Mouse (Mus musculus): ENCODE data around the gene 2310050C09Rik.

2310050C09Rik gene

DNA sequence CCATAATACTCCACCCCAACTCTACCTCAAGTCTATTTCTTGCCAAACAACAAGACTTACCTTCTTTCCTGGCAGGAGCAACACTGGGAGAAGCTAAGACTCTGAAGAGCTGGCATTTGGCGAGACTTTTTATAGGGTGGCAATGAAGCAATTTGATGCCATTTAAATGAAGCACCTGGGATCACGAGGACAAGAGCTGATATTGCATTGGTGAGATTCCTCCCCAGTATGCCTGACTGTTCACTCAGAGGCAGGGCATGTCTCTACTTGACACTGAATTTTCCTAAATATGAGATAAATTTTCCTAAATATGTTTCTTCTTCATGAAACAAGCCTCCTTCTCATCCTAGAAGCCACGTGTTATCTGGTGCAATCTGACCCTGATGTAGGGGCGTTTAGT is at the start of gene 2310050C09Rik:
2310050C09Rik (minus strand) TSS at position 101 of the 400 bp plus-strand sequence.
- no peak for DNase-seq (ENCODE audit: low spot score)

DNA sequence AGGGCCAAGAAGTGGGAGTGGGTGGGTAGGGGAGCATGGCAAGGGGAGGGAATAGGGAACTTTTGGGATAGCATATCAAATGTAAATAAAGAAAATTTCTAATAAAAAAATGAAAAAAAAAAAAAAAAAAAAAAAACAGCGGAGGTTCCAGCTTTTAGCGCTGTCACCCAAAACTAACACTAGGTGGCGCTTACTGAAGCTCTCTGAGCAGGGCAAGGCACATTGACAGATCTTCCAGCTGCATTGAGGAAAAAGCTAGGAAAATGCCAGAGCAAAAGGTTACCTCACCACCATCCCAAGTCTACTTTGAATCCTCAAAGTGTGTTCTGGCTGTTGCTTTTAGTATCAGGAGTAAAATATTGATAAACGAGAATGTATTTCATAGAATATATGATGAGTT is 37.6 kb upstream of the 2310050C09Rik start:
- no peak for DNase-seq (ENCODE audit: low spot score)

DNA sequence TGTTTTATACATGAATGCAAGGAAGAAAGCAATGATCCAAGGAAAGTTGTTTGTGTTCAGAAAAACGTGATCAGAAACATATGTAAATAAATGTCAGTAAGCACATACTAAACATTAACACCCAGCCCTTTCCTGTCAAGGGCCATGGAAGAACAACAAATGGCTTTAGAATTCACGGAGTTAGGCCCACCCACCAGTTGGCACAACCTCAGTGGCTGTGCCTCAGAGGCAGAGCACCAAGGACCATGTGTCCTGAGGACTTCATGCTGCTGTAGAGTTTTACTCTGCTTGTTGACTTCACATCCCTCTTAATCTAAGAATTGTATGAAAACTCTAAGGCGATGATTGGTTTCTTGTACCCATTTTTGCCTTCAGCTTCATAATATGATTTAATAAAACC is 35.2 kb upstream of the 2310050C09Rik start:
- no peak for DNase-seq (ENCODE audit: low spot score)

DNA sequence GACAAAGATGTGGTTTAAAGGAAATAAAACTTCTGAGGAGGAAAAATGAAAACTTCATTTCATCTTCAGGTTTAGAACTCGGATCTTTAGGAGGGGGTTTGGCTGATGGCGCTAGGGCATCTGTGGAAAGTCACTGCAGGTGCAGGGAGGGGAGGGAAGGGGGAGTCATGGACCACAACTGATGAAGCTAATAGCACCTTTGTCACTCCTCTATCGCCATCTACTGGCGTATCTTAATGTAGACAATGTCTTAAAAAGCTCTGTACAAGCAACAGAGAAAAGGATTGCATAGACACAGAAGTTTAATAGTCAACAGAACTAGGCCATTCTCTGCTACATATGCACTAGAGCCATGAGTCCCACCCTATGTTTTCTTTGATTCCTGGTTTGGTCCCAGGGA is 33.6 kb upstream of the 2310050C09Rik start:
- DNase-seq (ENCODE audit: low spot score), result no peak

DNA sequence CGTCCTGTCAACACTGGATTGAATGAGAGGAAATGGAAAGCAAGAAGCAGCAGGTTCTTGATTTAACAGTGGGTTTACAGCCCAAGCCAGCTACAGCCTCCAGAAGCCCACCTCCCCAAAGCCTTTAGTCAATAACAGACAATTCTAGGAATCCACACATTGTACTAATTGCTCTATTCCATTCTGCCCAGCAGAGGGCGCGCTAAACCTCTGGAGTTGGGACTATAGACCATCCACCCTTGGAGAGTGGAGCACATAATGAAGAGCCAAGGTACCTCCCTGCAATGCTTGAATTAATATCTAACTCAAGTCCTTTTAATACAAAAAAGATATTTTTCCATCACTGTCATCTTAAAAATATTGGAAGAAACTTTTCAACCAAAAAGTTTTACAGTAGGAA is 33.0 kb upstream of the 2310050C09Rik start:
- DNase-seq (ENCODE audit: low spot score), result no peak

DNA sequence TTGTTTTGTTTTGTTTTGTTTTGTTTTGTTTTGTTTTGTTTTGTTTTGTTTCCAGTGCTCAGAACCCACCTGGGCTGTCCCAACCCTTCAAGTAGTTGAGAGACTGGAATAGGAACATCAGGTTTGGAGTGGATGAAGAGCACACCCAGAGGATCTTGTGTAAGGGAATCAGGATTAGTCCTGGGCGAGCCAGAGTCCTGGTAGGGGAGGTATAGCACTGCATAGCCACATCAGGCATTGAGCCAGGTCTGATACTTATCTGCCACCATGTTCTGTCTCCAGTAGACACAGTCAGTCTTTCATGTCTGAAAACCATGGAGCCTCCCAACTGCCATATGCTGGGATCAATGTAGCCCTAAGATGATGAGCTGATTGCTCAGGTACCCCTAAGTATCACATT is 24.5 kb upstream of the 2310050C09Rik start:
- no peak for DNase-seq (ENCODE audit: low spot score)

DNA sequence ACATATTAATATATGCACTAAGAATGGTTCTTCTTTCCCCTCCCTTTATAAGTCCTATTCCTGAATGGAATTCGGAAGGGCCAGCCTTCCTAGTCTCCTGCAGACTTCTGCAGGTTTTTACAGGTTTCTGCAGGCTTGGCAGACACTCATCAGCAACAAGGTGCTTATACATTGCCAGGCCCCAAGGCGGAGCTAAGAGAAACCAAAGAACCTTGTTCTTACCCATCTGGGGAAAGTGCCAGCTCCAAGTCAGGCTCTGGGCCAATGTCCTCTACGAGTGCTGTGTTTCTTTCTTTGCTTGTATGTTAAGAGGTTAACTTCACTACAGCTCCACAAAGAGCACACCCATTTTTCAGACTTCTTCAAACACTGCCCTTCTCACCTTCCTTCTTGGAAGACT is 24.0 kb upstream of the 2310050C09Rik start:
- DNase-seq (ENCODE audit: low spot score), result no peak

DNA sequence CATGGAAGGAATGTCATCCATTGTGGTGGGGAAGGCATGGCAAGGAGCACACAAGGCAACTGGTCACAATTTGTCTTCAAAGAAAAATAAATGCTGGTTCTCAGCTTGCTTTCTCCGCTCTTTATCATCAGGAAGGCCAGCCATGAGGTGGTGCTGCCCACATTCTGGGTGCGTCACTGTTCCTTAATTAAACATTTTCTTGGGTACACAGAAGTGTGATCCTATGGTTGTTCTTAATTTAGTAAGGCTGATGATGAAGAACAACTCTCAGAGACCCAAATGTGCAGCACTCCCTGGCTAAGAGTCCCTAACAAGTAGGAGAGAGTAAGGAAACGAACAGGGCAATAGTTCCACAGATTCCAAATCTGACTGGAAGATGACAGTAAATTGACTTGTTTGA is 4.2 kb upstream of the 2310050C09Rik start:
- DNase-seq (ENCODE audit: low spot score), result no peak

DNA sequence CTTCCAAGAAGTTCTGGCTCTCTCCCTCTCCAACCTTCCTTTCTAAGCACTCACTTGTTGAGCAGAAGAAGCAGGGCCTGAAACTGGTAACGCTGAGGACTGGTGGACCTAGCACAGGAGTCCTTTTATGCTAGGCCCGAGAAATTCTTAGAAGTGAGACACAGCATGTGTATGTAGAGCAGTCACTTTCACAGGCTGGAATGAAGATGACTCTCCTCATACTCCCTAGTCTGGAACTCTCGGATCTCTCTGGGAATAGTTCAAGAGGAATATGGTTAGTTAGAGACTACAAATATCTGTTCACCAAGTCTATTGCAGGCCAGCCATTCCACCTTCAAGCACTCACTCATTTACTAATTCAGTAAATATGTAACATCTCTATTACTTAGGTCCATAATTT is 18.8 kb downstream of the 2310050C09Rik start, which contains the start of gene Lce1l:
Lce1l (minus strand) TSS at position 101 of the 400 bp plus-strand sequence.
- DNase-seq (ENCODE audit: low spot score), result no peak

DNA sequence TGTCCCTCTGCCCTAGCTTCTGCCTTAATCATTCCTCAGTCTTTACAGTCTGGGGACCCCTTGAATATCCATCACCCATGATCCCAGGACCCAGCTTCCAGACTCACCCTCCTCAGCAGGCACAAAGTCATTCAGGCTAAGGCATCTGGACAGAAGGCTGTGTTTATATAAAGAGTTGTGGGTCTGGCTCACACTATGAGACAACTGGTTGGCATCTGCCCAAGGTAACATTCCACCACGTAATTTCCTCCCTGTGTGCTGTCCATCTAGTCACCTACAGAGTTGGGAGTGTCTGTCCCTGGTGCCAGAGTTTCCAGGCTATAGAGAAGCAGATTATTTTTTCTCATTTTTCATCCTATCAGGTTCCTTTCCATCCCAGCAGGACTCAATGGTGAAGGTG is 42.9 kb downstream of the 2310050C09Rik start, which contains the start of gene Kprp:
Kprp (minus strand) TSS at position 140 of the 400 bp plus-strand sequence.
- DNase-seq (ENCODE audit: low spot score), result no peak

DNA sequence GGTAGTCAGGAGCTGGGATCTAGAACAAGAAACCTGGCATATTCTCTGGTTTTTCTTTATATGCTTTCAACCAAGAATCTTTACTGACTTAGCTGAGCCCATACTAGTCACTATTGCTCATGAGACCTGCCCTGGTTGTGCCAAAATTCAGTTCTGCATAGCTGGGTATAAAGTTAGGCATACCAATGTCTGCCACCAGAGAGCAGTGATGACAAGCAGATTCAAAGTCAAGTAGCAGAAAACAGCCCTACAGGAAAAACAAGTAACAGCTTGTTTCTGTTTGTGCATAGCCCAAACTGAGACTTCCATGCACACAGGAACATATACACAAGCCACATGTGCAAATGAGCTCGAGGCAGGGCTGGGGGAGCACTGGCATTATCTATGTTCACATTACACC is 44.2 kb downstream of the 2310050C09Rik start:
- DNase-seq (ENCODE audit: low spot score), result no peak

All from spleen, adult 12 weeks (tissue).